Mouse (Mus musculus): ENCODE measurements around the gene Vps4a. TPM values are rescaled to one million over a fixed set of nuclear protein-coding genes. Genes with fewer than 3 reads are reported as not detected.
"Not testable (repeated sequence)": the region's sequence is repeated elsewhere in the genome, so short reads cannot be mapped to it uniquely, and the experiment has no call there.

Vps4a gene
- polyA plus RNA-seq, 1 experiment from 2014 or later = 48.5 TPM

- H3K4me1 ChIP-seq (ENCODE audit: control insufficient read depth, insufficient read depth, low read length) = peaks cover under 1% of the 10 kb centered on the region; the same call in 1 of the 2 replicates
- no peaks in the 10 kb centered on the region for H3K9me3 ChIP-seq (replicated peaks; ENCODE audit: control insufficient read depth, low read length)
- H3K4me3 ChIP-seq (ENCODE audit: low read depth, low read length) = no peak overlapping the region
- H3K27me3 ChIP-seq (ENCODE audit: control insufficient read depth, insufficient read depth, low read length) = no peaks in the 10 kb centered on the region
- H3K27ac ChIP-seq (ENCODE audit: low read depth, low read length) = no peak overlapping the region
- no peak overlapping the region for H3K4me2 ChIP-seq
- peaks cover 8% of the 10 kb centered on the region for H3K36me3 ChIP-seq (ENCODE audit: control insufficient read depth, insufficient read depth, low read length)
- ATAC-seq (replicated peaks; ENCODE audit: insufficient number of reproducible peaks, low FRiP score, low TSS enrichment) = no peak
- no peak overlapping the region for H3K9ac ChIP-seq (ENCODE audit: low read depth, low read length)
- 78% methylated on average over 3 of the region's 3 CpGs for WGBS (ENCODE audit: insufficient replicate concordance)
These were observed 23.2 kb upstream of the Vps4a start for GRCm38 (mm10) chr8:107007795-107008194.

GRCm38 (mm10) chr8:107012666-107013065, 18.4 kb upstream of the Vps4a start:
- 65% methylated on average over 2 of the region's 2 CpGs for WGBS (ENCODE audit: insufficient replicate concordance)

GRCm38 (mm10) chr8:107014915-107015314, 16.1 kb upstream of the Vps4a start:
- 86% methylated on average over 1 of the region's 1 CpGs for WGBS (ENCODE audit: insufficient replicate concordance)

More at GRCm38 (mm10) chr8:107012666-107013065, 18.4 kb upstream of the Vps4a start:
- no peak overlapping the region for H3K27ac ChIP-seq (ENCODE audit: low read depth, low read length)
- H3K4me2 ChIP-seq = no peak overlapping the region
- no peaks in the 10 kb centered on the region for H3K9me3 ChIP-seq (replicated peaks; ENCODE audit: control insufficient read depth, low read length)
- ATAC-seq (replicated peaks; ENCODE audit: insufficient number of reproducible peaks, low FRiP score, low TSS enrichment) = no peak
- H3K27me3 ChIP-seq (ENCODE audit: control insufficient read depth, insufficient read depth, low read length) = no peaks in the 10 kb centered on the region
- no peak overlapping the region for H3K4me3 ChIP-seq (ENCODE audit: low read depth, low read length)
- H3K9ac ChIP-seq (ENCODE audit: low read depth, low read length) = no peak overlapping the region
- peaks cover 3% of the 10 kb centered on the region; the same call in 1 of the 2 replicates for H3K4me1 ChIP-seq (ENCODE audit: control insufficient read depth, insufficient read depth, low read length)
- H3K36me3 ChIP-seq (ENCODE audit: control insufficient read depth, insufficient read depth, low read length) = peaks cover 8% of the 10 kb centered on the region

GRCm38 (mm10) chr8:107023479-107023878, 7.5 kb upstream of the Vps4a start:
- Histone ChIP-seq H3K36me3 (ENCODE audit: control insufficient read depth, insufficient read depth, low read length) (no peaks in the 10 kb centered on the region), H3K4me2 (no peak overlapping the region), H3K9ac (ENCODE audit: low read depth, low read length) (no peak overlapping the region), H3K9me3 (replicated peaks; ENCODE audit: control insufficient read depth, low read length) (no peaks in the 10 kb centered on the region), H3K27me3 (ENCODE audit: control insufficient read depth, insufficient read depth, low read length) (no peaks in the 10 kb centered on the region), H3K4me3 (ENCODE audit: low read depth, low read length) (no peak overlapping the region), H3K27ac (ENCODE audit: low read depth, low read length) (no peak overlapping the region), H3K4me1 (ENCODE audit: control insufficient read depth, insufficient read depth, low read length) (no peaks in the 10 kb centered on the region)
- ATAC-seq (replicated peaks; ENCODE audit: insufficient number of reproducible peaks, low FRiP score, low TSS enrichment) = no peak
- 86% methylated on average over 8 of the region's 8 CpGs for WGBS (ENCODE audit: insufficient replicate concordance)

More at GRCm38 (mm10) chr8:107014915-107015314, 16.1 kb upstream of the Vps4a start:
- Histone ChIP-seq H3K9ac (ENCODE audit: low read depth, low read length) (no peak overlapping the region), H3K4me3 (ENCODE audit: low read depth, low read length) (no peak overlapping the region), H3K36me3 (ENCODE audit: control insufficient read depth, insufficient read depth, low read length) (peaks cover 6% of the 10 kb centered on the region), H3K27me3 (ENCODE audit: control insufficient read depth, insufficient read depth, low read length) (no peaks in the 10 kb centered on the region), H3K4me2 (no peak overlapping the region), H3K4me1 (ENCODE audit: control insufficient read depth, insufficient read depth, low read length) (peaks cover 3% of the 10 kb centered on the region; the same call in 1 of the 2 replicates), H3K27ac (ENCODE audit: low read depth, low read length) (no peak overlapping the region), H3K9me3 (replicated peaks; ENCODE audit: control insufficient read depth, low read length) (no peaks in the 10 kb centered on the region)
- ATAC-seq (replicated peaks; ENCODE audit: insufficient number of reproducible peaks, low FRiP score, low TSS enrichment) = no peak

DNA sequence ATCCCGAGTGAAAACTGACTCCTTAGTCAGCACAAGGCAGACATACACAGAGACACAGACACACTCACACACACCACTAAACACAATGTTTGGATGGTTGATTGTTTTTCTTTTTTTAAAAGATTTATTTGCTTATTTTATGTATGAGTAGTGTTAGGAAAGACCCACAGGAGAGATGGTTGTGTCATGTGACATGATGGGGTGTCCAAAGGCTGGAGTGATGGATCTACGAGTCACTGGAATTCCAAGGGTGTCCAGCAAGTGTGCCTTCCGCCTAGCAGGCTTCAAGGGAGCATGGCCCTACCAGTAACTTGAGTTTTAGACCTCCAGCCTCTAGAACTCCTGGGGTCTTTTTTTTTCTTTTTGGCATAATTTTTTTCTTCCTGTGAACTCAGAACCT, 1.7 kb upstream of the Vps4a start:
- H3K4me1 ChIP-seq (ENCODE audit: control insufficient read depth, insufficient read depth, low read length) = peaks cover 15% of the 10 kb centered on the region
- no peak overlapping the region for H3K4me2 ChIP-seq
- no peak overlapping the region for H3K27ac ChIP-seq (ENCODE audit: low read depth, low read length)
- no peak overlapping the region for H3K4me3 ChIP-seq (ENCODE audit: low read depth, low read length)
- no peak for ATAC-seq (replicated peaks; ENCODE audit: insufficient number of reproducible peaks, low FRiP score, low TSS enrichment)
- WGBS (ENCODE audit: insufficient replicate concordance) = 81% methylated on average over 3 of the region's 3 CpGs
- H3K36me3 ChIP-seq (ENCODE audit: control insufficient read depth, insufficient read depth, low read length) = no peaks in the 10 kb centered on the region
- H3K27me3 ChIP-seq (ENCODE audit: control insufficient read depth, insufficient read depth, low read length) = no peaks in the 10 kb centered on the region
- no peak overlapping the region for H3K9ac ChIP-seq (ENCODE audit: low read depth, low read length)
- H3K9me3 ChIP-seq (replicated peaks; ENCODE audit: control insufficient read depth, low read length) = no peaks in the 10 kb centered on the region

DNA sequence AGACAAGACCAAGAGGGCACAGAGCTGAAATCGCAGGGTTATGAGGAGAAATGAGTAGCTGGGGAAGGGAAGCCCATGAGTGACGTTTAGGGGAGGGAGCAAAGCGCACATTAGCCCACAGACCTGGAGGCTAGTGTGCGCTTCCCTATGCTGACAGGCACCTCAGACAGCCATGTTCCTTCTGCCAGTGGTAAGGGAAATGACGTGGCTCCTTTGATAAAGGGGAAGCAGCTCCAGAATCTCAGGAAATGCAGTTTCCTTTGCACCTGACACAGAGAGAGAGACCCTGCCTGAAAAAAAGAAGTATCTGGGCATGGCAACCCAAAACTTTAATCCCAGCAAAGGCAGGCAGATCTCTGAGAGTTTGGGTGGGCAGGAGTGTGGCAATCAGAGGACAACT, 964 bp upstream of the Vps4a start:
- 62% methylated on average over 5 of the region's 5 CpGs for WGBS (ENCODE audit: insufficient replicate concordance)
- ATAC-seq (replicated peaks; ENCODE audit: insufficient number of reproducible peaks, low FRiP score, low TSS enrichment) = no peak

GRCm38 (mm10) chr8:107031577-107032090, 612 bp downstream of the Vps4a start:
- WGBS (ENCODE audit: insufficient replicate concordance) = under 1% methylated on average over 40 of the region's 40 CpGs
- peak overlapping the region; percentile 98 for H3K9ac ChIP-seq (ENCODE audit: low read depth, low read length)
- peak; percentile 58; the same call in 1 of the 2 replicates for ATAC-seq (replicated peaks; ENCODE audit: insufficient number of reproducible peaks, low FRiP score, low TSS enrichment)

More for the DNA sequence above, 964 bp upstream of the Vps4a start:
- Histone ChIP-seq H3K27me3 (ENCODE audit: control insufficient read depth, insufficient read depth, low read length) (no peaks in the 10 kb centered on the region), H3K9ac (ENCODE audit: low read depth, low read length) (no peak overlapping the region), H3K4me2 (no peak overlapping the region), H3K36me3 (ENCODE audit: control insufficient read depth, insufficient read depth, low read length) (no peaks in the 10 kb centered on the region), H3K27ac (ENCODE audit: low read depth, low read length) (no peak overlapping the region), H3K4me3 (ENCODE audit: low read depth, low read length) (no peak overlapping the region), H3K4me1 (ENCODE audit: control insufficient read depth, insufficient read depth, low read length) (peaks cover 15% of the 10 kb centered on the region), H3K9me3 (replicated peaks; ENCODE audit: control insufficient read depth, low read length) (no peaks in the 10 kb centered on the region)

DNA sequence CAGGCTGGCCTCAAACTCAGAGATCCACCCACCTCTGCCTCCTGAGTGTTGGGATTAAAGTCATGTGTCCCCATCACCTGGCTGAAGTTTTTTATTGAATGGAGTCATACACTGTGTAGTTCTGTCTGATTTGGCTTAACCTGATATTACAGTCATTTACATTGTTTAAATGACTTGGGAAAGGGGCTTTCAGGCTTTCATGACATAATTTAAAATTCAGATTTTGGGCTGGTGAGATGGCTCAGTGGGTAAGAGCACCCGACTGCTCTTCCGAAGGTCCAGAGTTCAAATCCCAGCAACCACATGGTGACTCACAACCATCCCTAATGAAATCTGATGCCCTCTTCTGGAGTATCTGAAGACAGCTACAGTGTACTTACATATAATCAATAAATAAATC, 2.6 kb downstream of the Vps4a start:
- 92% methylated on average over 2 of the region's 2 CpGs for WGBS (ENCODE audit: insufficient replicate concordance)
- not testable (repeated sequence) for H3K27me3 ChIP-seq (ENCODE audit: control insufficient read depth, insufficient read depth, low read length); H3K36me3 ChIP-seq (ENCODE audit: control insufficient read depth, insufficient read depth, low read length); H3K27ac ChIP-seq (ENCODE audit: low read depth, low read length); ATAC-seq (replicated peaks; ENCODE audit: insufficient number of reproducible peaks, low FRiP score, low TSS enrichment); H3K4me2 ChIP-seq; H3K9ac ChIP-seq (ENCODE audit: low read depth, low read length); H3K4me3 ChIP-seq (ENCODE audit: low read depth, low read length); H3K9me3 ChIP-seq (replicated peaks; ENCODE audit: control insufficient read depth, low read length)
- peaks cover 15% of the 10 kb centered on the region for H3K4me1 ChIP-seq (ENCODE audit: control insufficient read depth, insufficient read depth, low read length)

More at GRCm38 (mm10) chr8:107031577-107032090, 612 bp downstream of the Vps4a start:
- H3K4me2 ChIP-seq = peak overlapping the region; percentile 85
- no peaks in the 10 kb centered on the region for H3K27me3 ChIP-seq (ENCODE audit: control insufficient read depth, insufficient read depth, low read length)
- no peaks in the 10 kb centered on the region for H3K9me3 ChIP-seq (replicated peaks; ENCODE audit: control insufficient read depth, low read length)
- H3K4me1 ChIP-seq (ENCODE audit: control insufficient read depth, insufficient read depth, low read length) = peaks cover 15% of the 10 kb centered on the region
- H3K36me3 ChIP-seq (ENCODE audit: control insufficient read depth, insufficient read depth, low read length) = peaks cover 2% of the 10 kb centered on the region; the same call in 1 of the 2 replicates
- peak overlapping the region; percentile 80 for H3K27ac ChIP-seq (ENCODE audit: low read depth, low read length)
- H3K4me3 ChIP-seq (ENCODE audit: low read depth, low read length) = peak overlapping the region; percentile 98

DNA sequence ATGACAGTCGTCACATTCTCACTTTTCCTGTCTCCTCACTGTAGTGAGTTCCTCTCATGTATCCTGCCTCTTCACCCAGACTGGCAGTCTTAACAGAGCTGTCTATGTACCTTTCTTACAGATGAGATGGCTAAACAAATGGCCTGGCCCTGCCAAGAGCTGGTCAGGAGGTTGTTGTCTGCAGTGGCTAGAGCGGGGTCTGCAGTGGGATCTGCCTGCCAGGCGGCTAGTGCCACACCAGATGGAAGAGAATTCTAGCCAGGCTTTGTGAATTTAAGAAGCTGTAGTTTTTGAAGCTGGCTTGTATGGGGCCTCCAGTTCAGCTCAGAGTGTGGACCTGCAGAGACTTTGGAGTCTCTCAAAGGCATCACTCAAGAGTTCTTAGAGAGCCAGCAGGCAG, 4.6 kb downstream of the Vps4a start:
- Histone ChIP-seq H3K4me3 (ENCODE audit: low read depth, low read length) (no peak overlapping the region), H3K36me3 (ENCODE audit: control insufficient read depth, insufficient read depth, low read length) (peaks cover 4% of the 10 kb centered on the region), H3K9me3 (replicated peaks; ENCODE audit: control insufficient read depth, low read length) (no peaks in the 10 kb centered on the region), H3K4me1 (ENCODE audit: control insufficient read depth, insufficient read depth, low read length) (peaks cover 15% of the 10 kb centered on the region), H3K9ac (ENCODE audit: low read depth, low read length) (no peak overlapping the region), H3K27me3 (ENCODE audit: control insufficient read depth, insufficient read depth, low read length) (no peaks in the 10 kb centered on the region), H3K27ac (ENCODE audit: low read depth, low read length) (no peak overlapping the region), H3K4me2 (no peak overlapping the region)
- 89% methylated on average over 3 of the region's 3 CpGs for WGBS (ENCODE audit: insufficient replicate concordance)
- no peak for ATAC-seq (replicated peaks; ENCODE audit: insufficient number of reproducible peaks, low FRiP score, low TSS enrichment)

Measured in heart, embryonic 11.5 days (tissue).